Mouse (Mus musculus): ENCODE data around the gene Pex16. TPM values are rescaled to one million over a fixed set of nuclear protein-coding genes. Genes with fewer than 3 reads are reported as not detected.
A peak's percentile ranks its signal among the peaks of the same experiment; 100 is the strongest.

Pex16 gene
- total and polyA plus RNA-seq, 3 experiments: 41.9 to 52.5 TPM; not detected in 1

- H3K27me3 ChIP-seq (ENCODE audit: control insufficient read depth in 1 of 2, insufficient read depth in 2 of 2, low read length in 2 of 2): no peaks in the 10 kb centered on the region
- TF ChIP-seq JUND (IDR thresholded peaks at IDR 0.05; ENCODE audit: low read depth, low read length) (no peak), CTCF (IDR thresholded peaks at IDR 0.05 in 2 of 3, conservative IDR thresholded peaks at IDR 0.05 in 1 of 3; ENCODE audit: control insufficient read depth in 1 of 3, insufficient read depth in 1 of 3, low read depth in 2 of 3, low read length in 3 of 3, poor library complexity in 1 of 3, severe bottlenecking in 1 of 3) (peak; percentile 52 to 86 (median 63)), MYC (IDR thresholded peaks at IDR 0.05; ENCODE audit: low read depth, low read length) (no peak), POLR2A (IDR thresholded peaks at IDR 0.05; ENCODE audit: control insufficient read depth in 1 of 2, insufficient read depth in 1 of 2, low read depth in 1 of 2, low read length in 2 of 2, poor library complexity in 1 of 2) (no peak), ZC3H11A (IDR thresholded peaks at IDR 0.05; ENCODE audit: low read depth, low read length) (peak; percentile 58), RAD21 (IDR thresholded peaks at IDR 0.05; ENCODE audit: low read depth, low read length) (peak; percentile 73), USF1 (IDR thresholded peaks at IDR 0.05; ENCODE audit: low read depth, low read length) (no peak), ZMIZ1 (IDR thresholded peaks at IDR 0.05; ENCODE audit: low read depth, low read length) (no peak), NELFE (IDR thresholded peaks at IDR 0.05; ENCODE audit: low read depth, low read length) (no peak), MXI1 (IDR thresholded peaks at IDR 0.05; ENCODE audit: low read depth, low read length) (no peak), SMC3 (IDR thresholded peaks at IDR 0.05; ENCODE audit: low read depth, low read length) (peak; percentile 92), CHD2 (IDR thresholded peaks at IDR 0.05; ENCODE audit: low read length) (no peak), ELF1 (IDR thresholded peaks at IDR 0.05; ENCODE audit: low read depth, low read length) (0 out of 2 replicates have a peak, but pooled peaks have one; percentile 9), MAX (IDR thresholded peaks at IDR 0.05; ENCODE audit: low read length) (no peak), MAZ (IDR thresholded peaks at IDR 0.05; ENCODE audit: low read depth, low read length) (no peak), POLR2AphosphoS2 (IDR thresholded peaks at IDR 0.05; ENCODE audit: low read length) (no peak)
- H3K4me3 ChIP-seq (ENCODE audit: control insufficient read depth in 1 of 2, insufficient read depth in 1 of 2, low read depth in 2 of 2, low read length in 2 of 2): no peak overlapping the region
- no peak overlapping the region for H3K27ac ChIP-seq (ENCODE audit: control insufficient read depth, low read depth, low read length)
- no peak overlapping the region for H3K9ac ChIP-seq (ENCODE audit: control insufficient read depth, low read depth, low read length, poor library complexity, severe bottlenecking)
- peak; percentile 75 for DNase-seq (ENCODE audit: low read depth, low spot score)
- peaks cover 0 to 4% of the 10 kb centered on the region in 2 experiments; a peak in 2 of 4 replicates for H3K4me1 ChIP-seq (ENCODE audit: control insufficient read depth in 1 of 2, insufficient read depth in 2 of 2, low read length in 2 of 2)
- H3K36me3 ChIP-seq (ENCODE audit: control insufficient read depth in 1 of 2, insufficient read depth in 2 of 2, low read length in 2 of 2): peaks cover 0 to 2% of the 10 kb centered on the region in 2 experiments; a peak in 1 of 4 replicates
- H3K79me2 ChIP-seq (ENCODE audit: control insufficient read depth, insufficient read depth, low read length, poor library complexity): no peaks in the 10 kb centered on the region
- no peaks in the 10 kb centered on the region for H3K9me3 ChIP-seq (replicated peaks; ENCODE audit: insufficient read depth, low read length)
Observed at GRCm38 (mm10) chr2:92330840-92331239, 43.6 kb upstream of the Pex16 start.

GRCm38 (mm10) chr2:92331410-92331809 lies 43.1 kb upstream of the Pex16 start:
- H3K27ac ChIP-seq (ENCODE audit: control insufficient read depth, low read depth, low read length): no peak overlapping the region
- DNase-seq (ENCODE audit: low read depth, low spot score): peak; percentile 36
- H3K9ac ChIP-seq (ENCODE audit: control insufficient read depth, low read depth, low read length, poor library complexity, severe bottlenecking): no peak overlapping the region
- TF ChIP-seq CHD1 (IDR thresholded peaks at IDR 0.05; ENCODE audit: low read depth, low read length): no peak
- TF ChIP-seq SMC3 (IDR thresholded peaks at IDR 0.05; ENCODE audit: low read depth, low read length): peak; percentile 28; the same call in 1 of the 2 replicates
- TF ChIP-seq RAD21 (IDR thresholded peaks at IDR 0.05; ENCODE audit: low read depth, low read length): peak; percentile 40
- TF ChIP-seq NELFE (IDR thresholded peaks at IDR 0.05; ENCODE audit: low read depth, low read length): no peak
- TF ChIP-seq CTCF (IDR thresholded peaks at IDR 0.05 in 2 of 3, conservative IDR thresholded peaks at IDR 0.05 in 1 of 3; ENCODE audit: control insufficient read depth in 1 of 3, insufficient read depth in 1 of 3, low read depth in 2 of 3, low read length in 3 of 3, poor library complexity in 1 of 3, severe bottlenecking in 1 of 3): peak in 2 of 3 experiments; percentile 32 to 42; a peak in 4 of 6 replicates
- H3K36me3 ChIP-seq (ENCODE audit: control insufficient read depth in 1 of 2, insufficient read depth in 2 of 2, low read length in 2 of 2): peaks cover 0 to 2% of the 10 kb centered on the region in 2 experiments; a peak in 1 of 4 replicates
- H3K27me3 ChIP-seq (ENCODE audit: control insufficient read depth in 1 of 2, insufficient read depth in 2 of 2, low read length in 2 of 2): no peaks in the 10 kb centered on the region
- no peaks in the 10 kb centered on the region for H3K9me3 ChIP-seq (replicated peaks; ENCODE audit: insufficient read depth, low read length)
- H3K79me2 ChIP-seq (ENCODE audit: control insufficient read depth, insufficient read depth, low read length, poor library complexity): no peaks in the 10 kb centered on the region
- no peak overlapping the region for H3K4me3 ChIP-seq (ENCODE audit: control insufficient read depth in 1 of 2, insufficient read depth in 1 of 2, low read depth in 2 of 2, low read length in 2 of 2)
- no peaks in the 10 kb centered on the region; a peak in 1 of 4 replicates for H3K4me1 ChIP-seq (ENCODE audit: control insufficient read depth in 1 of 2, insufficient read depth in 2 of 2, low read length in 2 of 2)

Measured in MEL (cell line).